Mouse (Mus musculus) right cerebral cortex, postnatal 10 days (tissue): ENCODE measurements around the gene Gm17949.
A peak's percentile ranks its signal among the peaks of the same experiment; 100 is the strongest.

Source experiments
- DNase-seq, 2 experiments: peaks; one replicate each; pipeline ENCODE4 v3.0.0; 2021; ENCODE audit warnings: low spot score in 2 of 2

Gene Gm17949

GRCm38 (mm10) chr17:57011236-57012141 is at the start of gene Gm17949, which contains the start of gene Gtf2f1:
Gene Gm17949 (plus strand): TSS chr17:57011469.
Gene Gtf2f1 (minus strand): TSS chr17:57011288.
- DNase-seq, result peak; percentile 98 to 99

- DNase-seq, result no peak
Observed at GRCm38 (mm10) chr17:56961880-56962279, 49.4 kb upstream of the Gm17949 start.

- DNase-seq, result no peak
Observed at GRCm38 (mm10) chr17:56962642-56963405, 48.4 kb upstream of the Gm17949 start.

- no peak for DNase-seq
Observed at GRCm38 (mm10) chr17:56963646-56964045, 47.6 kb upstream of the Gm17949 start.

- no peak for DNase-seq
Observed at GRCm38 (mm10) chr17:56969321-56969720, 41.9 kb upstream of the Gm17949 start.

- no peak for DNase-seq
Observed at GRCm38 (mm10) chr17:56970081-56970480, 41.2 kb upstream of the Gm17949 start.

- DNase-seq, result no peak
Observed at GRCm38 (mm10) chr17:56973956-56974707, 37.1 kb upstream of the Gm17949 start.

- no peak for DNase-seq
Observed at GRCm38 (mm10) chr17:56974708-56975240, 36.5 kb upstream of the Gm17949 start.

- DNase-seq, result no peak
Observed at GRCm38 (mm10) chr17:56975391-56975790, 35.9 kb upstream of the Gm17949 start.

GRCm38 (mm10) chr17:56976531-56977390 is 34.5 kb upstream of the Gm17949 start:
- peak in 1 of 2 experiments; percentile 17 for DNase-seq

- no peak for DNase-seq
Observed at GRCm38 (mm10) chr17:56979524-56979923, 31.7 kb upstream of the Gm17949 start.

GRCm38 (mm10) chr17:56981049-56981448 is 30.2 kb upstream of the Gm17949 start:
- DNase-seq, result no peak

- DNase-seq, result peak in 1 of 2 experiments; percentile 6
Observed at GRCm38 (mm10) chr17:56982013-56982412, 29.3 kb upstream of the Gm17949 start, which contains the start of gene Acer1. Gene Acer1 (minus strand): TSS chr17:56982126.

GRCm38 (mm10) chr17:56984886-56985285 is 26.4 kb upstream of the Gm17949 start:
- DNase-seq, result peak in 1 of 2 experiments; percentile 25

- peak in 1 of 2 experiments; percentile 7 for DNase-seq
Observed at GRCm38 (mm10) chr17:56985656-56986055, 25.6 kb upstream of the Gm17949 start.

- DNase-seq, result peak in 1 of 2 experiments; percentile 9
Observed at GRCm38 (mm10) chr17:56986105-56986805, 25.0 kb upstream of the Gm17949 start.

GRCm38 (mm10) chr17:56988441-56988840 is 22.8 kb upstream of the Gm17949 start:
- peak; percentile 20 to 22 for DNase-seq

- DNase-seq, result peak; percentile 22 to 32
Observed at GRCm38 (mm10) chr17:56988921-56989430, 22.3 kb upstream of the Gm17949 start.

- DNase-seq, result peak; percentile 89 to 93
Observed at GRCm38 (mm10) chr17:56989467-56990114, 21.7 kb upstream of the Gm17949 start.
